Mouse (Mus musculus) adrenal gland, postnatal 4 days (tissue): ENCODE measurements around the gene Ptprt. TPM values are rescaled to one million over a fixed set of nuclear protein-coding genes. Genes with fewer than 3 reads are reported as not detected.
"Not testable (repeated sequence)": the region's sequence is repeated elsewhere in the genome, so short reads cannot be mapped to it uniquely, and the experiment has no call there.

ENCODE experiments used
- DNase-seq, 2 experiments: peaks; one replicate each; pipeline ENCODE4 v3.0.0; 2021 to 2022; ENCODE audit warnings: low spot score in 2 of 2, mixed read lengths in 2 of 2
- total RNA-seq, 2 experiments: library from RNA; stranded (reverse); gene quantifications; 2 replicates each; pipeline ENCODE4 v1.2.3; 2021

Ptprt gene
- total RNA-seq, 2 experiments from 2014 or later, result 1.8 to 3.2 TPM

- DNase-seq, result no peak
Measured at GRCm38 (mm10) chr2:162219507-162219906, 441.4 kb downstream of the Ptprt start.

DNA sequence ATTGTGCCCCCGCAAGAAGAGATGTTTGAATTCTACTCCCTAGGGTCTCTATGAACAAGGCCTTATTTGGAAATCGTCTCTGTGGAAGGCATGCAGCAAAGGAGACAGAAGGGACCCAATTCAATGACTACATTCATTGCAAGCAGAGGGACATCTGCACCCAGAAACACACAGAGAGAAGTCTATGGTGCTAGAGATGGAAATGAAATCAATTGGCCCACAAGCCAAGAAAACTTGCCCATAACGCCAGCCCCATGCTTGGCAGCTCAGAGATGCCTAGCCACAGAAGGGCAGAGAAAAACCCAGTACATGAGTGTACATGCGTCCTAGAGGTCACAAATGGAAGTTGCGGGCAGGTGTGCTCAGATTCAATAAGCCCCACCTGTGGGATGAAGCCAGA, 443.1 kb downstream of the Ptprt start:
- no peak for DNase-seq

- DNase-seq, result no peak
Measured at GRCm38 (mm10) chr2:162212397-162212796, 448.6 kb downstream of the Ptprt start.

GRCm38 (mm10) chr2:162210564-162210963, 450.4 kb downstream of the Ptprt start:
- DNase-seq, result no peak

- no peak for DNase-seq
Measured at GRCm38 (mm10) chr2:162197316-162197715, 463.6 kb downstream of the Ptprt start.

DNA sequence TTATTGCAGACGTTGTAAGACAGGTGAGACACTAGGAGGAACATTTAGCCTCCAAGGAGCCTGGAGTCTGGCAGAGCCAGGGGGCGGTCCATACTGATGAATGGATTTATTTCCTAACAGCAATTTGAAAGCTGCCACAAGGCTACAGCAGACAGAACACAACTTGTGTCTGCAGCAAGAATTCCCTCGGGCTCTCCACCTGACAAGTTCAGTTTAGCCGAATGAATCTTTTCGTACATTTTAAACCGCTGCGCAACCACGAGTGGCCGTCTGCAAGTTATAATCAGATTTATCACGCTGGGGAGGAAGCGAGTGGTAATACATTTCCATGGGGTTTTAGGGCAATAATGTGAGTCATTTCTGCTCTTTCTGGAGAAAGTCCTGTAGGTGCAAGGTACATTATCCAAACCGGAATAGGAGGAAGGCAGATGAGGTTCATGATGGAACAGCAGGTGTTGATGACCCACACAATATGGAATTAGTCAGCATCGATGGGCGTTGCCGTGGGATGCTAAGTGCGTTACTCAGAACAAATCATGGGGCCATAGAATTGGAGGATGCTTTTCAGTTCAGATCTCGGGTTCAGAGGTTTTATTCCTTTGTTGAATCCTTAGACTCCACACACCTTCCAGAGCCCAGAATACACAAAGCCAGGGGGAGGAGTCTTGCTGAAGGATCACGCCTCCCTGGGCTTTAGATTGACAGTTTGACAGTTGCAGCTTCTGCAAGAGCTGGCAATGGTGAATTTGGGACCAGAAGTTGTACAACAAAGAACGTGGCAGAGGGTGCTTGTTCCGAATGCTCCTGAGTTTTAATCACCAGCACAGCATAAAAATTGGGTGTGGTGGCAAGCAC, 478.1 kb downstream of the Ptprt start:
- DNase-seq, result no peak

DNA sequence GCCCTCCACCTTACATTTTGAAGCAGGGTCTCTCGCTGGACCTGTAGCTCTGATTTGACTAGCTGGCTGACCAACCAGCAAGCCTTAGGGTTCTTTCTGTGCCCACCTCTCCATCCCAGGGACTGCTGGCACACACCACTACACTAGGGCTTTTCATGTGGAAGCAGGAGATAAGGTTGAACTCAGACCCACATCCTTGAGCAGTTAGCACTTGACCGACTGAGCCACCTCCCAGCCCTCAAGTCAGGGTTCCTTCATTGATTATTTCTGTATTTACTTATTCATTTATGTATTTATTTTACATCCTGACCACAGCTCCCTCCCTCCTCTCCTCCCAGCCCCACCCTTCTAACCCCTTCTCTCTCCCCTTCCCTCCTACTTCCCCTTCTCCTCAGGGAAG, 479.1 kb downstream of the Ptprt start:
- DNase-seq, result no peak

DNA sequence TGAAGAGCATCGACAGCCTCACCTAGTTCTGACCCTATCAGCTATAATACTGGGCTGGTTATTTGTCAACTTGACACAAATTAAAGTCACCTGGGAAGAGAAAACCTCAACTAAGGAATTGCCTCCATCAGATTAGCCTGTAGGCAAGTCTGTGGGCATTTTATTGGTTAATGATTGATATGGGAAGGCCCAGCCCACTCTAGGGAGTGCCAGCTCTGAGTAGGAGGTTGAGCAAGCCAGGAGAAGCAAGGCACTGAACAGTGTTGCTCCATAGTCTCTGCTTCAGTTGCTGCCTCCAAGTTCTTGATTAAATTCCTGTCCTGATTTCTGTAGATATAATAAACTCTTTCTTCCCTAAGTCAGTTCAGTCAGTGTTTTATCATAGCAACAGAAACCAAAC, 488.4 kb downstream of the Ptprt start:
- no peak for DNase-seq

DNA sequence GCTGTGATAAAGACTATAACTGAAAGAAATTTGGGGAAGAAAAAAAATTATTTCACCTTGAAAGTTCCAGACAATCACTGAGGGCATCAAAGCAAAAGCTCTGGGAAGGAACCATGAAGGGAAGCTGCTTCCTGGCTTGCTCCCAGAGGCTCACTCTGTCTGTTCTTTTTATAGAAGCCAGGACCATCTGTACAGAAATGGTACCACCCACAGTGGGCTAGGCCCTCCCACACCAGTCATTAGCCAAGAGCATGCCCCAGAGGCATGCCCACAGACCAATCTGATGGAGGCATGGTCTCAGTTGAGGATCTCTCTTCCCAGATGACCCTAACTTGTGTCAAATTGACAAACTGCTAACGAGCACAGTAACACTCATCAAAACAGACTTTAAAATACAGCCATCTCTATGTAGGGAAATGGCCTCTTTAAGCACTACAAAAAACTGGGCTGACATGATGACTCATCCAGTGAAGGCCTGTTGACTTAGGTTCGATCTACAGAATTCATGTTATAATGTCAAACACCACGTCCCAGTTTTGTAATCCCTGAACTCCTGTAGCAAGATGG, 519.0 kb downstream of the Ptprt start:
- DNase-seq, result no peak

- not testable (repeated sequence) for DNase-seq
Measured at GRCm38 (mm10) chr2:162136176-162136575, 524.8 kb downstream of the Ptprt start.

DNA sequence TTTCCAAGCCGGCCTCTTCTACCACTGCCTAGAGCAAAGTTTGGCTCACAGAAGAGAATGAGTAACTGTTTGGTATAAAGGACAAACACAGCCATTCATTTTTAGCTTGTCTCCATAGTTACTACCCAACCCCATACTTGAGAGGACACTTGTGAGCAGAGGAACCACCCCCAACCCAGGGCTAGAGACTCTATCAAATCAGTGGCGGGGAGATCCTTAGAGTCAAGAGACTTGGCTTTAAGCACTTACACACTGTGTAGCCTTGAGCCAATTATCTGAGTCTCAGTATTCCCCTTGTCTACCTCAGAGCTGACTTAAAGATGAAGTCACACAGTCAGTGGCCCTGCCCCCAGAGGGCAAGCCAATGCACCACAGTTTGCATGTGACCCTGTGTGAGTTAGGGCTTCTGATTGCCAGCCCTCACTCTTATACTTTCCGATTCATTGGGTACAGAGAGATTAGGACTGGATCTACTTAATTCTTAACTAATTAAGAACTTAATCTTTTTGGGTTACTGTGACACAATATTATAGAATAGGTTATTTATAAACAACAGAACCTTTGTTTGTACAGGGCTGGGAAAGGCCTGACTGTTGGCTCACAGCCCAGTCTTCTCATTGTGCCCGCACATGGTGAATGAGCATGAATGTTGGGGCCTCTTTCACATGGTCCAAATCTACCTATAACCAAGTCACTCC, 529.2 kb downstream of the Ptprt start:
- no peak for DNase-seq

DNA sequence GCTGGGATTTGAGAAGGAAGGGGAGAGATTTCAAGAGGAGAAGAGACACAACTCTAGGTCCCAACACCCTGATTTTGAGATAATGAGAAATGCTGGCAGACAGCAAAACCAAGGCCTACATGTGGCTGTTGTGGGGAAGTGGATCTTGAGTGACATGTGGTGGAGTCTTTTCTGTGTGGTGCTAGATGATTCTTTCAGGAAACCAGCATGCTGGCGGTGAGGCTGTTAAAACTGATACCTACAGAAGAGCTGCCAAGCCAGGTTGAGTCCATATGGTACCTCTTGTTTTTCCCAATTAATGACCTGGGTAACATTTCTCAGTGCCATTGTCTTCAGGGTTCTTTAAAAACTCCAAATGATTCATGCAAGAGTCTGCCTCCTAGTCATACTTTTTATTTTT, 531.1 kb downstream of the Ptprt start:
- no peak for DNase-seq

DNA sequence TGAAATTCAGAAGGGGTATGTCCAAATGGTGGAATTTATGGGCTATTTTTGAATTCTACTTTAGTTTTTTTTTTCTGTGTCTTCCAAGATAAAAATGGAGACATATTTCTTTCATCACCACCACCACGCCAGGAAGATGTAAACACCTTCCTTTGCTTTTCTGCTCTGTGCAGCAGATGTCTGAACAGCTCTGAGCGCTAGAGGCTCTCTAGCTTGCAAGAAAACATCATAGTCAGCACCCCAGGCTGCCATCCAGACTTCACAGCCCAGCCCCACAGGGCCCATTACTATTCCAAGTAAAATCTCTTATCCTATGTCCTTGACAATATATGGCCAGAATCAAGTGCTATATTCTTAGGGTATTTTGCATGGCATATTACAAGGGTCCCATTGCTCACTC, 542.9 kb downstream of the Ptprt start:
- no peak for DNase-seq

DNA sequence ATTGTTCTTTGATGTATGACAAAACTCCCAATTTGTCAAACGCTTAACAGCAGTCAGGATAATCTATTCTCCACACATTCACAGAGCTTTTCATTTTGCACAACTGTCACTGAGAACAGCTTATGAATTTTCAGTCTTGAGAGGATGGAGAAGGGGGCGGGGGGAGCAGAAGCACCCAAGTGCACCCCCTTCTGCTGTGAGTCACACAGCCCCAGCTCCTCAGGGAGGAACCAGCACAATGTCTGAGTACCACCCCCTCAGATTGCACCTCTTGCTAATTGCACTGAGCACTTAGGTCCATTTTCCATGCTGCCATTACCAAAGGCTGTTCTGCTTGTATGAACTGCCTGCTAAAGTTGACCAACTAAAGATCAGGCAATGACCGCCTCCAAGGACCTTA, 578.6 kb downstream of the Ptprt start:
- DNase-seq, result no peak

DNA sequence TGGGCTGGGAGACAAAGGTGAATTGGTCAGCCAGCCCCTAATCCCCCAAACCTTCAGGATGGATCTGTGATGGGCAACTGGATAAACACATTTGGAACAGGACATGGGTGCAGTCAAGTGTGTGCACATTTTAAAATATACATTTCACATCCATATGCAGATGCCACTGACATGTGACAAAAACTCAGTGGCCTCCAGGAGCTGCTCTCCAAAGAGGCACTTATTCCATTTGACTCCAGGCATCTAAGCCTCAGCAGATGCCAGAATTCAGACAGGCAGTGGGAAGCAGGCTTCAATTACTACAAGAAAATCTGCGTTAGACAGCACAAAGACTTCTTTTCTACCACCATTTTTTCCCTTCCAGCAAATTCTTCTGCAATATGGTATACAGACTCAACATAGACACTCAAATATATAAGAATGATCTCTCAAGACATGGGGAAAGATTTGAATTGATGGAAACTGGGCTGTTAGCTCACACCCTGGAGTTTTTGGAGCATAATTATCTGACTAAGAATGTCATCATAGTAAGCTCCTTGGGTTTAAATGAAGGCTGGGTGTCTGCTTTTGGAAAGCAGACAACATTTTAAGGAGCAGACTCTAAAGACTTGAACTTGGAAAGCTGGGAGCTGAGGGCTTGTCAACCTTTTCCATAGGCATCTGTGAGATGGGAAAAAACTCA, 580.1 kb downstream of the Ptprt start:
- DNase-seq, result no peak

DNA sequence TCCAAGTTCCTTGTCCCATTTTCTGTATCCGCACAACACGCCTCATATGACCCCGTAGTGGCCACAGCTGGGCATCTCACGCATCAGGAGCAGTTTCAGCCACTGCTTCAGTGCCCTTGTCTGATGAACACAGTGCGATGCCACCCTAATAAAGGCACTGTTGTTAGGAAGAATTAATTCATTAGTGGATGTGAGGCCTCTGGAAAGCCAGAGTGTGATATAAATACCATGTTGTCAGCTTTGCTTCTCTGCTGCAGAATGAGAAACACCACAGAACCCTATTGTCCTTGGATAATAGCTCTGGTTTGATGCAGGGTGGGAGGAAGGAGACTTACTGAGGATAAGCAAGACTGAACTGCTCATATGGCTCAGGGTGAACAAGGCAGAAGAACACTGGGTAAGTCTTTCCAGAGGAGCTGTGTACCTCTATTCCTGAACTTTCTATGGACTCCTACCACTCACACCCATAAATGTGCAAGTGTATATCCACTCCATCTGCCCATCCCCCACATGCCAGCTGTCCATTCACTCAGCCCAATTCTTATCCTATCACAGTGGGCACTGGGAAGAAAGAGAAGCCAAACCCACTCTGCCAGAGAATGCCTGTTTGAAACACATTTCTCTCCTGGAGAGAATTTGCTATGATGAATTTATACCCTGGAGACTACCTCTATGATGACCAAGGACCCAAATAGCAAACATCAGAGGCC, 582.2 kb downstream of the Ptprt start:
- no peak for DNase-seq

GRCm38 (mm10) chr2:162052816-162053215, 608.1 kb downstream of the Ptprt start:
- no peak for DNase-seq

- no peak for DNase-seq
Measured at GRCm38 (mm10) chr2:162050198-162050597, 610.7 kb downstream of the Ptprt start.

DNA sequence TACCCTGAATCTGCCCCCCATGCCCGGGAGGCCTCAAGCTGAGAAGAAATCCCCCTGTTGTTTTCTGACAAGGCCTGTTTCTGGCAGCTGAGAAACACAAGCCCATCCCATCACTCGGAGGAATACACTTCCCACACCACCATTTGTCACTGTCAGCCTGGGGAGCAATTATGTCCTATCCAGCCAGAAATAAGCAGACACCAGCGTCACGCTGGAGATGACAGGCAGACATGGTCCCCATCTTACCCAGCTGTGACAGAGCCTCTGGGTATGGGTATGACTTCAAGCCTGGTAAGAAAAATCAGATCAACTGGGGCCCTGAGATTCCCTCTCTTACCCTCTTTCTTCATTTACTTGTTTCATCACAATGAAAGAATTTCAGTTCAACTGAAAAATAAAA, 625.3 kb downstream of the Ptprt start:
- no peak for DNase-seq

GRCm38 (mm10) chr2:162031636-162032035, 629.3 kb downstream of the Ptprt start:
- no peak for DNase-seq

GRCm38 (mm10) chr2:162001016-162001415, 659.9 kb downstream of the Ptprt start:
- DNase-seq, result no peak
